Mouse (Mus musculus): ENCODE measurements around the gene Alyref2. TPM values are rescaled to one million over a fixed set of nuclear protein-coding genes. Genes with fewer than 3 reads are reported as not detected.

Alyref2 gene
- polyA plus RNA-seq, 1 experiment from 2014 or later = 8.3 TPM

DNA sequence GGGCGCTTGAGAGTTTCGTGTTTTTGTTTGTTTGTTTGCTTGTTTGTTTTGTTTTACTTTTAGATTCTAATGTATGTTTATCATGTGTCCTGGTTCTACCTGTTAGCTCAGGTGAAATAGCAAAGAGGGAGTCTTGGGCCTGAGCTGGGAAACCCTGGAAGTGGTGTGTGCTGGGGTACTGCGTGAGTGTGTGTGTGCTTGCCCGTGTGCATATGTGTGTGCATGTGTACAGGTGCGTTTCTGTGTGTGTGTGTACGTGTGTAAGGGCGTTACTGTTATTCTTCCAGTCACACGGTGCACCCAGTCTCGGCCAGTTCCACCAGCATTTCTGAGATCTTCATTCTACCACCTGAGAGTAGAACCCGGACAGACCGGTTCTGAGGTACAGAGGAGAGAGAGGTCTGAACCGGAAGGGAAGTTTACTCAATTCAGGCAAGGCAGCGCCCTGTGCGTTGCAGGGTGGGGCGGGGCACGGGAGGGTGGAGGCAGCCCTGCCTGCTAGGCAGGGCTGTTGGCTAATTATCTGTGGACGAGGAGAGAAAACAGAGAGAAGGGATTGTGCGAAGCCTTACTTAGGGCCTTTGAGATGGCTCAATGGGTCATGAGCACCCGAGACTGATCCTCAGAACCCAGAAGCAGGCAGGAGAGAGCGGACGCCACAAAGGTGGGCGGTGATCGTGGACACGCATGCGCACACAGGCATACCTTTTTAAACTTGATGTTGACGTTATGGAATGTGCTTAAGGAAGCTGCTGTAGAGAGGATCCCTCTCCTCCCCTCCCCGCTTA, 25.3 kb upstream of the Alyref2 start:
- no peak for DNase-seq (ENCODE audit: low spot score)
- H3K27ac ChIP-seq (ENCODE audit: low read depth, low read length) = peak overlapping the region; percentile 28; the same call in 1 of the 2 replicates
- WGBS = 61% methylated on average over 27 of the region's 27 CpGs

DNA sequence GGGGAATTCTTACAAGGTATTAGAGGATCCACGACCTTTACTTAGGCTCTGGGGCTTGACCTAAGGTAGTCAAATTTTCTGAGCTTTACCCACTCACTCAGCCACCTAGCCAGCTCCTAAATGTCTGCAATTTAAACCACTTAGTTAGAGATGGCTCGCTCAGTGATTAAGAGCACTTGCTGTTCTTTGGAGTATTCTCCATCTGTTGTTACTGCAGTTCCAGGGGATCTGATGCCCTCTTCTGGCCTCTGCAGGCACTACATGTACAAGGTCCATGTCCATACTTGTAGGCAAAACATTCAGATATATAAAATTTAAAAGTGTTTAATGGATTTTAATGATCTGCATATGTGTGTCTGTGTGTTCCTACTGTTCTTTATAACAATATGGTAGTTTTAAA, 24.3 kb upstream of the Alyref2 start:
- H3K9me3 ChIP-seq (ENCODE audit: control insufficient read depth, low read length) = peaks cover 7% of the 10 kb centered on the region
- no peaks in the 10 kb centered on the region for H3K36me3 ChIP-seq (ENCODE audit: control insufficient read depth, insufficient read depth, low read length)
- H3K4me1 ChIP-seq (replicated peaks; ENCODE audit: control insufficient read depth, insufficient read depth, low read length) = peaks cover 3% of the 10 kb centered on the region
- 52% methylated on average over 2 of the region's 2 CpGs for whole genome bisulfite sequencing
- no peak overlapping the region for H3K9ac ChIP-seq (ENCODE audit: low read depth, low read length)
- ATAC-seq (replicated peaks; ENCODE audit: low FRiP score) (0 out of 2 replicates have a peak, but pooled peaks have one; percentile 29), DNase-seq (ENCODE audit: low spot score) (no peak)
- no peak overlapping the region for H3K4me2 ChIP-seq
- H3K27me3 ChIP-seq (replicated peaks; ENCODE audit: control insufficient read depth, insufficient read depth, low read length) = no peaks in the 10 kb centered on the region
- H3K4me3 ChIP-seq (ENCODE audit: low read depth, low read length) = no peak overlapping the region
- no peak overlapping the region for H3K27ac ChIP-seq (ENCODE audit: low read depth, low read length)

More for the DNA sequence above, 25.3 kb upstream of the Alyref2 start:
- ATAC-seq (replicated peaks; ENCODE audit: low FRiP score) = peak; percentile 76
- Histone ChIP-seq H3K4me2 (peak overlapping the region; percentile 48), H3K9ac (ENCODE audit: low read depth, low read length) (peak overlapping the region; percentile 43), H3K4me1 (replicated peaks; ENCODE audit: control insufficient read depth, insufficient read depth, low read length) (peaks cover 3% of the 10 kb centered on the region), H3K9me3 (ENCODE audit: control insufficient read depth, low read length) (peaks cover 4% of the 10 kb centered on the region), H3K27me3 (replicated peaks; ENCODE audit: control insufficient read depth, insufficient read depth, low read length) (no peaks in the 10 kb centered on the region), H3K36me3 (ENCODE audit: control insufficient read depth, insufficient read depth, low read length) (no peaks in the 10 kb centered on the region), H3K4me3 (ENCODE audit: low read depth, low read length) (peak overlapping the region; percentile 39)

DNA sequence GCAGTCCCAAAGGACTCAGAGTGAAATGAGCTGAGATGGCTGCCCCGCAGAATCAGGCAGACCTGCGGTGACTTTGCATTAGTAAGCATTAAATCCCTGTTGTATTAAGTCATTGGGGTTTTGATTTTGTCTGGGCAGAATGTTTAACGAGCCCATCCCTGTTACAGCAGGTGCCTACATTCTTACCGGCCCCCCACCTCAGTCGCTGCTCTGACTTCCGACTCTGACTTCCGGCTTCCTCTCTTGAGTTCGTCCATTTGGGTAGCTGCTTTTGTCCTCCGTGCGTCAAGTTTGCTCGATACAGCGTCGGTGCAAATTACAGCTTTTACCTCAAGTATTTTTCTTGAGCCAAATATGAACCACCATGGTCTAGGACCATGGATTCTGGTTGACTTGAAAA, 9.0 kb upstream of the Alyref2 start:
- ATAC-seq (replicated peaks; ENCODE audit: low FRiP score) (no peak), DNase-seq (ENCODE audit: low spot score) (no peak)
- Histone ChIP-seq H3K27ac (ENCODE audit: low read depth, low read length) (no peak overlapping the region), H3K9me3 (ENCODE audit: control insufficient read depth, low read length) (peaks cover 11% of the 10 kb centered on the region), H3K4me3 (ENCODE audit: low read depth, low read length) (no peak overlapping the region), H3K4me2 (no peak overlapping the region), H3K27me3 (replicated peaks; ENCODE audit: control insufficient read depth, insufficient read depth, low read length) (no peaks in the 10 kb centered on the region), H3K4me1 (replicated peaks; ENCODE audit: control insufficient read depth, insufficient read depth, low read length) (no peaks in the 10 kb centered on the region), H3K9ac (ENCODE audit: low read depth, low read length) (no peak overlapping the region), H3K36me3 (ENCODE audit: control insufficient read depth, insufficient read depth, low read length) (no peaks in the 10 kb centered on the region)
- WGBS = 95% methylated on average over 13 of the region's 13 CpGs

DNA sequence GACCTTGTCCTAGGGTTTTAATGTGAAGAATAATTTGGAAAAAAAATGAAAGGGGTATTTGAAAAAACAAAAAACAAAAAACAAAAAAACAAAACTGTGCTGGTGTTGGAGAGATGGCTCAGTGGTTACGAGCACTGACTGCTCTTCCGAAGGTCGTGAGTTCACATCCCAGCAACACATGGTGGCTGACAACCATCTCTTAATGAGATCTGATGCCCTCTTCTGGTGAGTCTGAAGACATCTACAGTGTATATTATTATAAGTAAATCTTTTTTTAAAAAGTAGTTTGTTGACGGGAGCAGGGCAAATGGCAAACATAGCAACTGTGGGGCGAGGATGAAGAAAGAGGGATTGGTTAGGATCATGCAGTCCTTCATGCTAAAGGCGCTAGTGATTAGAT, 7.9 kb upstream of the Alyref2 start:
- no peak for ATAC-seq (replicated peaks; ENCODE audit: low FRiP score)

DNA sequence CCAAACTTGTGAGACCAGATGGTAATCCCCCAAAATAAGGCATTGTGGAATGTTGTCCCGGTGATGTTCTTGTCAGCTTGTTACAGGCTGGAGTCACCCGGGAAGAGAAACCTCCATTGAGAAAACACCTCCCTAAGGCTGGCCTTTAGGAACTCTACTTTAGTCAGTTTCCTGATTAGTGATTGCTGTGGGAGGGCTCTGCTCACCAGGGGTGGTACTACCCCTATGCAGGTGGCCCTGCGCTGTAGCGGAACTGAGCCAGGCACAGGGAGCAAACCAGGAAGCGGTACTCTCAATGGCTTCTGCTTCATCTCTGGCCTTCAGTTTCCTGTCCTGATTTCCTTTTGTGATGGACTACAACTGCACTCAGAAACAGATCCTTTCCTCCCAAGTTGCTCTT, 3.4 kb upstream of the Alyref2 start:
- Histone ChIP-seq H3K27me3 (replicated peaks; ENCODE audit: control insufficient read depth, insufficient read depth, low read length) (no peaks in the 10 kb centered on the region), H3K36me3 (ENCODE audit: control insufficient read depth, insufficient read depth, low read length) (no peaks in the 10 kb centered on the region), H3K9ac (ENCODE audit: low read depth, low read length) (no peak overlapping the region), H3K4me2 (no peak overlapping the region), H3K27ac (ENCODE audit: low read depth, low read length) (no peak overlapping the region), H3K4me1 (replicated peaks; ENCODE audit: control insufficient read depth, insufficient read depth, low read length) (peaks cover 3% of the 10 kb centered on the region; the same call in 1 of the 2 replicates), H3K4me3 (ENCODE audit: low read depth, low read length) (no peak overlapping the region), H3K9me3 (ENCODE audit: control insufficient read depth, low read length) (no peaks in the 10 kb centered on the region)
- ATAC-seq (replicated peaks; ENCODE audit: low FRiP score) (no peak), DNase-seq (ENCODE audit: low spot score) (no peak)
- WGBS = 70% methylated on average over 5 of the region's 5 CpGs

More for the DNA sequence above, 7.9 kb upstream of the Alyref2 start:
- WGBS = 89% methylated on average over 6 of the region's 6 CpGs
- Histone ChIP-seq H3K4me3 (ENCODE audit: low read depth, low read length) (no peak overlapping the region), H3K9me3 (ENCODE audit: control insufficient read depth, low read length) (peaks cover 6% of the 10 kb centered on the region), H3K9ac (ENCODE audit: low read depth, low read length) (no peak overlapping the region), H3K4me2 (no peak overlapping the region), H3K4me1 (replicated peaks; ENCODE audit: control insufficient read depth, insufficient read depth, low read length) (no peaks in the 10 kb centered on the region), H3K36me3 (ENCODE audit: control insufficient read depth, insufficient read depth, low read length) (no peaks in the 10 kb centered on the region), H3K27me3 (replicated peaks; ENCODE audit: control insufficient read depth, insufficient read depth, low read length) (no peaks in the 10 kb centered on the region), H3K27ac (ENCODE audit: low read depth, low read length) (no peak overlapping the region)
- DNase-seq (ENCODE audit: low spot score) = no peak

DNA sequence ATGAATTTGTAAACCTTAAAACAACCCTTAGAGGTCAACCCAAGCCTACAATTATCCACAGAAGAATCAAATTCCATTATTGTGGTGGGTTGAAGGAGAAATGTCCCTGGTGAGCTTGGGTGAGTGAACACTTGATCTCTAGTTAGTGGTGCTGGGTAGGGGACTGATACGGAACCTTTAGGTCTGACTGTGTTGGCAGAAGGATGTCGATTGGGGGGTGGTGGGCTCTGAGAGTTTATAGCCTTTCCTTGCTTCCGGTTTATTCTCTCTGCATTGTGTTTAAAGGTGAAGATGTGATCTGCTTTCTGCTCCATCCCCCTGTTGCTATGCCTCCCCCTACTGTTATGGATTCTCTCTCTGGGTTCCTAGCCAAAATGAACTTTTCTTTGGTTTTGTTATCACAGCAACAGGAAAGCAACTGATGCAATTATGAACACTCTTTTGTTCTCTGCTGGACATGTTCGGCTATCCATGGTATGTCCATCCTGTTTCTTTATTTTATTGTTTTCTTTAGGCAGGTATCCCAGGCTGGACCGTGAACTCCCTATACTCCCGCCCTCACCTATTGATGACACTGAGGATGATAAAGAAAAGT, 2.2 kb upstream of the Alyref2 start:
- no peaks in the 10 kb centered on the region for H3K36me3 ChIP-seq (ENCODE audit: control insufficient read depth, insufficient read depth, low read length)
- DNase-seq (ENCODE audit: low spot score) (no peak), ATAC-seq (replicated peaks; ENCODE audit: low FRiP score) (no peak)
- peaks cover 3% of the 10 kb centered on the region; the same call in 1 of the 2 replicates for H3K4me1 ChIP-seq (replicated peaks; ENCODE audit: control insufficient read depth, insufficient read depth, low read length)
- 53% methylated on average over 6 of the region's 6 CpGs for WGBS
- H3K27ac ChIP-seq (ENCODE audit: low read depth, low read length) = no peak overlapping the region
- H3K4me2 ChIP-seq = peak overlapping the region; percentile 61
- no peaks in the 10 kb centered on the region for H3K27me3 ChIP-seq (replicated peaks; ENCODE audit: control insufficient read depth, insufficient read depth, low read length)
- H3K9me3 ChIP-seq (ENCODE audit: control insufficient read depth, low read length) = no peaks in the 10 kb centered on the region
- H3K9ac ChIP-seq (ENCODE audit: low read depth, low read length) = no peak overlapping the region
- H3K4me3 ChIP-seq (ENCODE audit: low read depth, low read length) = peak overlapping the region; percentile 11; the same call in 1 of the 2 replicates

DNA sequence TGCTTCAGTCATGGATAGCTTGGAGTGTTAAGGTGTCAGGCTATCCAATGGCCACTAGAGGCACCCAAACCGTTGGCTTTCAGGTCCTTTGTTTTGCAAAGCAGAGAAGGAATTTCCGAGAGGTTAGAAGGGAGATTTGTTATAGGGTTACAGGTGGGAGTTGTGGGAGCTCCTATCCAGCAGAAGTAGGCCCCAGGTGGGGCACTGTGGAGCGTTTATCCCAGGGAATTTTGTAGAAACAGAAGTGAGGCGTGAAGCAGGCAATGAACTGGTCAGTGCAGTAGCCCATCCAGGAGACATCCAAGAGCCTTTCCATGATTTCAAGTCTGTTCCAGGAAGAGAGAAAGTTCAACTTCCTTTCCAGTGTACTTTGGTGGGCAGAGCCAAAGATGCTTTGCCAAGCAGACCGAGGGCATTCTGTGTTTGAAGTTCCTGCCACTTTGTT, 1.6 kb upstream of the Alyref2 start:
- no peak for ATAC-seq (replicated peaks; ENCODE audit: low FRiP score)
- H3K4me3 ChIP-seq (ENCODE audit: low read depth, low read length) = peak overlapping the region; percentile 11
- DNase-seq (ENCODE audit: low spot score) = peak; percentile 47
- H3K27ac ChIP-seq (ENCODE audit: low read depth, low read length) = peak overlapping the region; percentile 67; the same call in 1 of the 2 replicates
- H3K4me2 ChIP-seq = peak overlapping the region; percentile 61
- no peaks in the 10 kb centered on the region for H3K9me3 ChIP-seq (ENCODE audit: control insufficient read depth, low read length)
- 9% methylated on average over 5 of the region's 5 CpGs for WGBS
- H3K4me1 ChIP-seq (replicated peaks; ENCODE audit: control insufficient read depth, insufficient read depth, low read length) = peaks cover 3% of the 10 kb centered on the region; the same call in 1 of the 2 replicates
- H3K9ac ChIP-seq (ENCODE audit: low read depth, low read length) = peak overlapping the region; percentile 35; the same call in 1 of the 2 replicates
- H3K36me3 ChIP-seq (ENCODE audit: control insufficient read depth, insufficient read depth, low read length) = no peaks in the 10 kb centered on the region
- H3K27me3 ChIP-seq (replicated peaks; ENCODE audit: control insufficient read depth, insufficient read depth, low read length) = no peaks in the 10 kb centered on the region

DNA sequence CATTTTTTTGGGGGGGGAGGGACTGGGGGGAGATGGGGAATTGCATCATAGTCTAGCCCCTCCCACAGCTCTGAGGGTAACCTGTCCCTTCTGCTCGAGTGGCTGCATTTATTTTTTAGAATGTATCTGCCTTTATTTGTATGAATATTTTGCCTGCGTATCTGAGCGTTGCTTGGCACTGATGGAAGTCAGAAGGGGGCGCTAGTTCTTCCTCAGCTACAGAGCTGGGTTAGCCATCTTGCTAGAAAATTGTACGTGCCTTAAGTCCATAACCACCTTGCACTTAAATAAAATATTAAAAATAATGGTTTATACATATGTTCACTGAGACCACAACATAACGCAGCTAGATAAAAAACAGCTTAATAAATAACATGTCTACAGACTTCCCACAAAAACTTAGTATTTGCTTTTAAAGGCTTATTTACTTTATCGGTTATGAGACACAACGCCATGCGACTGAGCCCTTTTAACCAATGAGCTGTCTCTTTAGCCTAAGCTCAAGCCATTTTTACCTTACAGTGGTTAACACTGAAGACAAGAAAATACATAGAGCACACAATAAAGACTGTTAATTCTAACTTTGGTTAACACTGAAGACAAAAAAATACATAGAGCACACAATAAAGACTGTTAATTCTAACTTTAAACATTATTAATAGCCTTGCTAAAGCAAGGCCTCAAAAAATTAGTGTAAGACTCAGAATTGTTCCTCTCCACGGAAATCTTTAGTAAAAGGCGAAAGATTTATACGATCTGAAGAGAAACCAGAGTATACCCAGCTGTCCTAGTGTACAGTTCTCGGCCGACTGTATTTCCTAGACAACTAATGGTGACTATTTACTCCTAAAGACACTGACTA, 659 bp upstream of the Alyref2 start:
- Histone ChIP-seq H3K27me3 (replicated peaks; ENCODE audit: control insufficient read depth, insufficient read depth, low read length) (no peaks in the 10 kb centered on the region), H3K9ac (ENCODE audit: low read depth, low read length) (no peak overlapping the region; the same call in 1 of the 2 replicates), H3K4me2 (peak overlapping the region; percentile 90), H3K36me3 (ENCODE audit: control insufficient read depth, insufficient read depth, low read length) (no peaks in the 10 kb centered on the region), H3K4me3 (ENCODE audit: low read depth, low read length) (no peak overlapping the region), H3K4me1 (replicated peaks; ENCODE audit: control insufficient read depth, insufficient read depth, low read length) (peaks cover 3% of the 10 kb centered on the region; the same call in 1 of the 2 replicates), H3K27ac (ENCODE audit: low read depth, low read length) (peak overlapping the region; percentile 94), H3K9me3 (ENCODE audit: control insufficient read depth, low read length) (no peaks in the 10 kb centered on the region)
- under 1% methylated on average over 14 of the region's 14 CpGs for WGBS
- ATAC-seq (replicated peaks; ENCODE audit: low FRiP score) = peak; percentile 84
- DNase-seq (ENCODE audit: low spot score) = peak; percentile 53
